Mouse (Mus musculus): ENCODE data around the gene Plxnc1. TPM values are rescaled to one million over a fixed set of nuclear protein-coding genes. Genes with fewer than 3 reads are reported as not detected.

Gene Plxnc1
- polyA plus RNA-seq, 1 experiment from 2014 or later: 3.9 TPM

GRCm38 (mm10) chr10:94943401-94943845 lies 1.2 kb downstream of the Plxnc1 start:
- Histone ChIP-seq H3K4me1 (ENCODE audit: control insufficient read depth, insufficient read depth, low read length) (0 out of 2 replicates have a peak, but pooled peaks cover 5% of the 10 kb centered on the region), H3K9me3 (ENCODE audit: control insufficient read depth, low read length) (no peaks in the 10 kb centered on the region), H3K36me3 (ENCODE audit: control insufficient read depth, insufficient read depth, low read length) (no peaks in the 10 kb centered on the region), H3K9ac (ENCODE audit: low read depth, low read length) (peak overlapping the region; percentile 68), H3K4me2 (replicated peaks; ENCODE audit: low read depth, low read length) (peak overlapping the region; percentile 97), H3K27ac (ENCODE audit: low read depth, low read length) (no peak overlapping the region), H3K4me3 (ENCODE audit: low read length) (peak overlapping the region; percentile 70), H3K27me3 (ENCODE audit: control insufficient read depth, insufficient read depth, low read length) (peaks cover 29% of the 10 kb centered on the region)
- peak; percentile 30; the same call in 1 of the 2 replicates for ATAC-seq (ENCODE audit: low FRiP score, low TSS enrichment)
- WGBS: under 1% methylated on average over 26 of the region's 26 CpGs

GRCm38 (mm10) chr10:94942449-94943041 lies 2.1 kb downstream of the Plxnc1 start:
- Histone ChIP-seq H3K36me3 (ENCODE audit: control insufficient read depth, insufficient read depth, low read length) (no peaks in the 10 kb centered on the region), H3K4me3 (ENCODE audit: low read length) (peak overlapping the region; percentile 70), H3K4me2 (replicated peaks; ENCODE audit: low read depth, low read length) (peak overlapping the region; percentile 97), H3K9me3 (ENCODE audit: control insufficient read depth, low read length) (no peaks in the 10 kb centered on the region), H3K27ac (ENCODE audit: low read depth, low read length) (no peak overlapping the region), H3K27me3 (ENCODE audit: control insufficient read depth, insufficient read depth, low read length) (peaks cover 29% of the 10 kb centered on the region), H3K9ac (ENCODE audit: low read depth, low read length) (peak overlapping the region; percentile 68; the same call in 1 of the 2 replicates), H3K4me1 (ENCODE audit: control insufficient read depth, insufficient read depth, low read length) (0 out of 2 replicates have a peak, but pooled peaks cover 5% of the 10 kb centered on the region)
- peak; percentile 47; the same call in 1 of the 2 replicates for ATAC-seq (ENCODE audit: low FRiP score, low TSS enrichment)
- under 1% methylated on average over 17 of the region's 17 CpGs for WGBS

GRCm38 (mm10) chr10:94941551-94941950 lies 3.1 kb downstream of the Plxnc1 start:
- no peak for ATAC-seq (ENCODE audit: low FRiP score, low TSS enrichment)

GRCm38 (mm10) chr10:94940786-94941185 lies 3.8 kb downstream of the Plxnc1 start:
- WGBS: 13% methylated on average over 7 of the region's 7 CpGs
- Histone ChIP-seq H3K27me3 (ENCODE audit: control insufficient read depth, insufficient read depth, low read length) (peaks cover 23% of the 10 kb centered on the region), H3K36me3 (ENCODE audit: control insufficient read depth, insufficient read depth, low read length) (no peaks in the 10 kb centered on the region), H3K4me3 (ENCODE audit: low read length) (no peak overlapping the region), H3K4me1 (ENCODE audit: control insufficient read depth, insufficient read depth, low read length) (0 out of 2 replicates have a peak, but pooled peaks cover 5% of the 10 kb centered on the region), H3K4me2 (replicated peaks; ENCODE audit: low read depth, low read length) (no peak overlapping the region), H3K27ac (ENCODE audit: low read depth, low read length) (no peak overlapping the region), H3K9ac (ENCODE audit: low read depth, low read length) (no peak overlapping the region), H3K9me3 (ENCODE audit: control insufficient read depth, low read length) (no peaks in the 10 kb centered on the region)
- no peak for ATAC-seq (ENCODE audit: low FRiP score, low TSS enrichment)

More at GRCm38 (mm10) chr10:94941551-94941950, 3.1 kb downstream of the Plxnc1 start:
- no peaks in the 10 kb centered on the region for H3K9me3 ChIP-seq (ENCODE audit: control insufficient read depth, low read length)
- no peak overlapping the region for H3K27ac ChIP-seq (ENCODE audit: low read depth, low read length)
- H3K4me1 ChIP-seq (ENCODE audit: control insufficient read depth, insufficient read depth, low read length): 0 out of 2 replicates have a peak, but pooled peaks cover 5% of the 10 kb centered on the region
- peaks cover 29% of the 10 kb centered on the region for H3K27me3 ChIP-seq (ENCODE audit: control insufficient read depth, insufficient read depth, low read length)
- no peaks in the 10 kb centered on the region for H3K36me3 ChIP-seq (ENCODE audit: control insufficient read depth, insufficient read depth, low read length)
- H3K4me2 ChIP-seq (replicated peaks; ENCODE audit: low read depth, low read length): no peak overlapping the region
- 26% methylated on average over 4 of the region's 4 CpGs for WGBS
- no peak overlapping the region for H3K4me3 ChIP-seq (ENCODE audit: low read length)
- no peak overlapping the region for H3K9ac ChIP-seq (ENCODE audit: low read depth, low read length)

GRCm38 (mm10) chr10:94940061-94940460 lies 4.6 kb downstream of the Plxnc1 start:
- no peaks in the 10 kb centered on the region for H3K9me3 ChIP-seq (ENCODE audit: control insufficient read depth, low read length)
- no peak for ATAC-seq (ENCODE audit: low FRiP score, low TSS enrichment)
- no peak overlapping the region for H3K9ac ChIP-seq (ENCODE audit: low read depth, low read length)
- H3K27ac ChIP-seq (ENCODE audit: low read depth, low read length): no peak overlapping the region
- WGBS: 38% methylated on average over 2 of the region's 2 CpGs
- H3K4me2 ChIP-seq (replicated peaks; ENCODE audit: low read depth, low read length): no peak overlapping the region
- H3K4me1 ChIP-seq (ENCODE audit: control insufficient read depth, insufficient read depth, low read length): 0 out of 2 replicates have a peak, but pooled peaks cover 5% of the 10 kb centered on the region
- no peaks in the 10 kb centered on the region for H3K36me3 ChIP-seq (ENCODE audit: control insufficient read depth, insufficient read depth, low read length)
- no peak overlapping the region for H3K4me3 ChIP-seq (ENCODE audit: low read length)
- H3K27me3 ChIP-seq (ENCODE audit: control insufficient read depth, insufficient read depth, low read length): peaks cover 20% of the 10 kb centered on the region

- Histone ChIP-seq H3K27ac (ENCODE audit: low read depth, low read length) (no peak overlapping the region), H3K4me3 (ENCODE audit: low read length) (no peak overlapping the region), H3K9ac (ENCODE audit: low read depth, low read length) (no peak overlapping the region), H3K4me2 (replicated peaks; ENCODE audit: low read depth, low read length) (no peak overlapping the region), H3K4me1 (ENCODE audit: control insufficient read depth, insufficient read depth, low read length) (0 out of 2 replicates have a peak, but pooled peaks cover 5% of the 10 kb centered on the region), H3K27me3 (ENCODE audit: control insufficient read depth, insufficient read depth, low read length) (peaks cover 16% of the 10 kb centered on the region), H3K9me3 (ENCODE audit: control insufficient read depth, low read length) (no peaks in the 10 kb centered on the region), H3K36me3 (ENCODE audit: control insufficient read depth, insufficient read depth, low read length) (no peaks in the 10 kb centered on the region)
- WGBS: 89% methylated on average over 2 of the region's 2 CpGs
- ATAC-seq (ENCODE audit: low FRiP score, low TSS enrichment): no peak
These were observed 5.7 kb downstream of the Plxnc1 start for GRCm38 (mm10) chr10:94938899-94939298.

- Histone ChIP-seq H3K27me3 (ENCODE audit: control insufficient read depth, insufficient read depth, low read length) (peaks cover 10% of the 10 kb centered on the region; the same call in 1 of the 2 replicates), H3K9me3 (ENCODE audit: control insufficient read depth, low read length) (no peaks in the 10 kb centered on the region), H3K4me1 (ENCODE audit: control insufficient read depth, insufficient read depth, low read length) (0 out of 2 replicates have a peak, but pooled peaks cover 3% of the 10 kb centered on the region), H3K4me2 (replicated peaks; ENCODE audit: low read depth, low read length) (no peak overlapping the region), H3K36me3 (ENCODE audit: control insufficient read depth, insufficient read depth, low read length) (no peaks in the 10 kb centered on the region), H3K9ac (ENCODE audit: low read depth, low read length) (no peak overlapping the region), H3K4me3 (ENCODE audit: low read length) (no peak overlapping the region), H3K27ac (ENCODE audit: low read depth, low read length) (no peak overlapping the region)
- no peak for ATAC-seq (ENCODE audit: low FRiP score, low TSS enrichment)
- 90% methylated on average over 6 of the region's 6 CpGs for WGBS
These were observed 6.3 kb downstream of the Plxnc1 start for GRCm38 (mm10) chr10:94938320-94938719.

GRCm38 (mm10) chr10:94935270-94935669 lies 9.4 kb downstream of the Plxnc1 start:
- H3K27me3 ChIP-seq (ENCODE audit: control insufficient read depth, insufficient read depth, low read length): no peaks in the 10 kb centered on the region
- H3K9me3 ChIP-seq (ENCODE audit: control insufficient read depth, low read length): no peaks in the 10 kb centered on the region
- ATAC-seq (ENCODE audit: low FRiP score, low TSS enrichment): no peak
- H3K36me3 ChIP-seq (ENCODE audit: control insufficient read depth, insufficient read depth, low read length): no peaks in the 10 kb centered on the region
- H3K9ac ChIP-seq (ENCODE audit: low read depth, low read length): no peak overlapping the region
- H3K27ac ChIP-seq (ENCODE audit: low read depth, low read length): no peak overlapping the region
- no peak overlapping the region for H3K4me2 ChIP-seq (replicated peaks; ENCODE audit: low read depth, low read length)
- H3K4me1 ChIP-seq (ENCODE audit: control insufficient read depth, insufficient read depth, low read length): 0 out of 2 replicates have a peak, but pooled peaks cover 4% of the 10 kb centered on the region
- 88% methylated on average over 4 of the region's 4 CpGs for WGBS
- no peak overlapping the region for H3K4me3 ChIP-seq (ENCODE audit: low read length)

GRCm38 (mm10) chr10:94934151-94934614 lies 10.5 kb downstream of the Plxnc1 start:
- 88% methylated on average over 9 of the region's 9 CpGs for WGBS
- H3K9ac ChIP-seq (ENCODE audit: low read depth, low read length): no peak overlapping the region
- no peaks in the 10 kb centered on the region for H3K27me3 ChIP-seq (ENCODE audit: control insufficient read depth, insufficient read depth, low read length)
- no peaks in the 10 kb centered on the region for H3K9me3 ChIP-seq (ENCODE audit: control insufficient read depth, low read length)
- no peak for ATAC-seq (ENCODE audit: low FRiP score, low TSS enrichment)
- H3K27ac ChIP-seq (ENCODE audit: low read depth, low read length): no peak overlapping the region
- H3K4me2 ChIP-seq (replicated peaks; ENCODE audit: low read depth, low read length): no peak overlapping the region
- no peak overlapping the region for H3K4me3 ChIP-seq (ENCODE audit: low read length)
- 0 out of 2 replicates have a peak, but pooled peaks cover 4% of the 10 kb centered on the region for H3K4me1 ChIP-seq (ENCODE audit: control insufficient read depth, insufficient read depth, low read length)
- no peaks in the 10 kb centered on the region for H3K36me3 ChIP-seq (ENCODE audit: control insufficient read depth, insufficient read depth, low read length)

Measured in kidney, embryonic 14.5 days (tissue).